Mouse (Mus musculus) erythroblast, embryonic 14.5 days (primary cell): ENCODE results near the gene Marf1.

Experiments used
- GATA1 ChIP-seq: IDR thresholded peaks from 2 replicates; pipeline ENCODE4 v1.6.1; 2012; ENCODE audit warnings: low read length, inconsistent platforms, mixed read lengths
- TAL1 ChIP-seq: IDR thresholded peaks from 3 replicates; pipeline ENCODE4 v1.6.1; 2012; ENCODE audit warnings: low read length, inconsistent platforms, mixed read lengths

- TF ChIP-seq TAL1 = no peak
- no peak for TF ChIP-seq GATA1
Measured at GRCm38 (mm10) chr16:14195427-14195826, 32.3 kb upstream of the Marf1 start.
